ENCODE assay signal across 38 mouse cellular contexts in genomic region chr16:23401959-23402358, GRCm38 (mm10). TPM values are rescaled to one million over a fixed set of nuclear protein-coding genes. Genes with fewer than 3 reads are reported as not detected.
DNase-seq lines count a peak whose midpoint lies in the region; ATAC-seq lines count a peak whose summit lies in the region.
"Had no signal": no experiment of that assay in that cellular context is flagged by ENCODE, and none has a peak within 500 bp of the region (broad histone marks: within the 10 kb centered on the region; RNA-seq: fewer than 3 reads in every experiment).

No protein-coding gene starts in this region.

- no peaks in the 10 kb centered on the region for H3K27me3 ChIP-seq in intestine, embryonic 15.5 days (replicated peaks)
- no peaks in the 10 kb centered on the region for H3K27me3 ChIP-seq in intestine, embryonic 16.5 days (replicated peaks; ENCODE audit: control insufficient read depth, insufficient read depth, low read length)
- no peaks in the 10 kb centered on the region for H3K27me3 ChIP-seq in embryonic facial prominence, embryonic 11.5 days (ENCODE audit: control insufficient read depth, insufficient read depth, low read length)
- H3K27me3 ChIP-seq in limb, embryonic 11.5 days (ENCODE audit: control insufficient read depth, insufficient read depth, low read length): no peaks in the 10 kb centered on the region
- H3K27me3 ChIP-seq: CH12.LX; heart, embryonic 13.5 days; limb, embryonic 13.5 days; lung, embryonic 15.5 days; neural tube, embryonic 12.5 days had no signal

- peak; percentile 13 for DNase-seq in embryo, embryonic 11 days
- DNase-seq in embryo, embryonic 9.5 days (ENCODE audit: extremely low spot score): no peak
- DNase-seq in embryonic facial prominence, embryonic 11.5 days (ENCODE audit: low spot score): peak; percentile 54
- DNase-seq in limb, embryonic 11.5 days (ENCODE audit: low spot score): peak; percentile 25
- no peak for DNase-seq in gastrocnemius, adult 8-10 months (ENCODE audit: low spot score in 2 of 2)
- DNase-seq: cerebellum, adult 8-10 months; cerebellum, postnatal 25 days; gastrocnemius, postnatal 14 days; heart, adult 2 months; heart, postnatal 10 days; kidney, adult 9 months; layer of hippocampus, postnatal 36 days; right cerebral cortex, adult 18-20 months; spleen, adult 18-20 months; thymus, adult 18-20 months; thymus, postnatal 25 days had no signal

- no peak overlapping the region for H3K4me2 ChIP-seq in intestine, embryonic 15.5 days (replicated peaks)
- no peak overlapping the region for H3K4me2 ChIP-seq in intestine, embryonic 16.5 days (ENCODE audit: low read depth, low read length)
- H3K4me2 ChIP-seq in embryonic facial prominence, embryonic 11.5 days (ENCODE audit: low read depth, low read length): no peak overlapping the region
- no peak overlapping the region for H3K4me2 ChIP-seq in limb, embryonic 11.5 days (ENCODE audit: low read depth, severe bottlenecking)
- H3K4me2 ChIP-seq: heart, embryonic 13.5 days; limb, embryonic 13.5 days; liver, embryonic 11.5 days; lung, embryonic 15.5 days; neural tube, embryonic 12.5 days had no signal

- no peaks in the 10 kb centered on the region for H3K4me1 ChIP-seq in intestine, embryonic 15.5 days (replicated peaks)
- H3K4me1 ChIP-seq in intestine, embryonic 16.5 days (ENCODE audit: control insufficient read depth, insufficient read depth, low read length): no peaks in the 10 kb centered on the region
- no peaks in the 10 kb centered on the region for H3K4me1 ChIP-seq in embryonic facial prominence, embryonic 11.5 days (ENCODE audit: control insufficient read depth, insufficient read depth, low read length)
- H3K4me1 ChIP-seq in limb, embryonic 11.5 days (ENCODE audit: control insufficient read depth, insufficient read depth, low read length): 0 out of 2 replicates have a peak, but pooled peaks cover 5% of the 10 kb centered on the region
- H3K4me1 ChIP-seq: midbrain, embryonic 10.5 days; neural tube, embryonic 12.5 days had no signal

- no peak overlapping the region for H3K27ac ChIP-seq in intestine, embryonic 15.5 days
- no peak overlapping the region for H3K27ac ChIP-seq in intestine, embryonic 16.5 days (ENCODE audit: low read length)
- no peak overlapping the region for H3K27ac ChIP-seq in embryonic facial prominence, embryonic 11.5 days (replicated peaks; ENCODE audit: low read depth, low read length)
- H3K27ac ChIP-seq in limb, embryonic 11.5 days (replicated peaks; ENCODE audit: low read depth, low read length): 0 out of 2 replicates have a peak overlapping the region, but pooled peaks have one; percentile 15
- H3K27ac ChIP-seq: heart, adult 2 months; heart, embryonic 13.5 days; hindbrain, embryonic 10.5 days; limb, embryonic 13.5 days; lung, embryonic 15.5 days; midbrain, embryonic 10.5 days; neural tube, embryonic 12.5 days had no signal

- no peak overlapping the region for H3K4me3 ChIP-seq in intestine, embryonic 15.5 days (replicated peaks)
- H3K4me3 ChIP-seq in intestine, embryonic 16.5 days (ENCODE audit: low read length): no peak overlapping the region
- H3K4me3 ChIP-seq in embryonic facial prominence, embryonic 11.5 days (ENCODE audit: low read depth, low read length): no peak overlapping the region
- no peak overlapping the region for H3K4me3 ChIP-seq in limb, embryonic 11.5 days (ENCODE audit: low read depth, low read length)
- H3K4me3 ChIP-seq: heart, adult 2 months; heart, embryonic 13.5 days; hindbrain, embryonic 10.5 days; limb, embryonic 13.5 days; lung, embryonic 15.5 days; midbrain, embryonic 10.5 days; myocyte; neural tube, embryonic 12.5 days had no signal

- 42% methylated on average over 3 of the region's 3 CpGs for WGBS in intestine, embryonic 15.5 days
- 57% methylated on average over 3 of the region's 3 CpGs for WGBS in intestine, embryonic 16.5 days
- 25% methylated on average over 3 of the region's 3 CpGs for WGBS in embryonic facial prominence, embryonic 11.5 days
- 16% methylated on average over 3 of the region's 3 CpGs for WGBS in limb, embryonic 11.5 days

- ATAC-seq in intestine, embryonic 15.5 days: 0 out of 2 replicates have a peak, but pooled peaks have one; percentile 43
- no peak for ATAC-seq in intestine, embryonic 16.5 days
- peak; percentile 57; the same call in 1 of the 2 replicates for ATAC-seq in embryonic facial prominence, embryonic 11.5 days (replicated peaks; ENCODE audit: insufficient number of reproducible peaks, low FRiP score, low TSS enrichment, low read depth)
- peak; percentile 26; the same call in 1 of the 2 replicates for ATAC-seq in limb, embryonic 11.5 days (ENCODE audit: insufficient number of reproducible peaks, low FRiP score, low TSS enrichment, low read depth)
- no peak for ATAC-seq in monocyte, adult 5-6 weeks (replicated peaks; ENCODE audit: insufficient number of reproducible peaks, low FRiP score, low TSS enrichment, poor library complexity, severe bottlenecking)
- ATAC-seq: forebrain, embryonic 16.5 days; hindbrain, embryonic 16.5 days; midbrain, embryonic 16.5 days had no signal

- H3K36me3 ChIP-seq in intestine, embryonic 15.5 days: no peaks in the 10 kb centered on the region
- no peaks in the 10 kb centered on the region for H3K36me3 ChIP-seq in intestine, embryonic 16.5 days (ENCODE audit: control insufficient read depth, insufficient read depth, low read length)
- no peaks in the 10 kb centered on the region for H3K36me3 ChIP-seq in embryonic facial prominence, embryonic 11.5 days (replicated peaks; ENCODE audit: control insufficient read depth, insufficient read depth, low read depth, low read length)
- H3K36me3 ChIP-seq in limb, embryonic 11.5 days (ENCODE audit: control insufficient read depth, insufficient read depth, low read length): no peaks in the 10 kb centered on the region
- H3K36me3 ChIP-seq: heart, embryonic 13.5 days; hindbrain, embryonic 10.5 days; limb, embryonic 13.5 days; lung, embryonic 15.5 days; midbrain, embryonic 10.5 days; neural tube, embryonic 12.5 days had no signal

- no peaks in the 10 kb centered on the region for H3K9me3 ChIP-seq in intestine, embryonic 15.5 days
- H3K9me3 ChIP-seq in intestine, embryonic 16.5 days (ENCODE audit: control insufficient read depth, low read length): no peaks in the 10 kb centered on the region
- H3K9me3 ChIP-seq in embryonic facial prominence, embryonic 11.5 days (replicated peaks; ENCODE audit: control insufficient read depth, low read length): no peaks in the 10 kb centered on the region
- no peaks in the 10 kb centered on the region for H3K9me3 ChIP-seq in limb, embryonic 11.5 days (ENCODE audit: control insufficient read depth, low read length)
- H3K9me3 ChIP-seq: heart, embryonic 13.5 days; hindbrain, embryonic 10.5 days; limb, embryonic 13.5 days; lung, embryonic 15.5 days; midbrain, embryonic 10.5 days; neural tube, embryonic 12.5 days had no signal

- H3K9ac ChIP-seq in intestine, embryonic 15.5 days: no peak overlapping the region
- H3K9ac ChIP-seq in intestine, embryonic 16.5 days (ENCODE audit: low read depth, low read length): no peak overlapping the region
- no peak overlapping the region for H3K9ac ChIP-seq in embryonic facial prominence, embryonic 11.5 days (replicated peaks; ENCODE audit: low read length)
- no peak overlapping the region for H3K9ac ChIP-seq in limb, embryonic 11.5 days (ENCODE audit: low read length)
- H3K9ac ChIP-seq: limb, embryonic 13.5 days; lung, embryonic 15.5 days; neural tube, embryonic 12.5 days had no signal

RNA-seq across cellular contexts. Expression of gene Rtp1, which starts 27.0 kb away (rescaled TPM):
- not detected in 2 replicates for polyA plus RNA-seq in intestine, embryonic 15.5 days (2015; fragmentation: Nextera tagmentation; extraction: Ambion mirVana)
- polyA plus RNA-seq in intestine, embryonic 16.5 days (2015; fragmentation: Nextera tagmentation; extraction: Ambion mirVana): not detected in 2 replicates
- polyA plus RNA-seq in embryonic facial prominence, embryonic 11.5 days (2014; fragmentation: Nextera tagmentation; extraction: Ambion mirVana): 0.68 TPM in 1 of 2 replicates, not detected in the other
- not detected in 2 replicates for polyA plus RNA-seq in limb, embryonic 11.5 days (2014; fragmentation: Nextera tagmentation; extraction: Ambion mirVana)
- not detected for total RNA-seq in gastrocnemius, adult 8-10 months (2022)
- not detected in 3 replicates for total RNA-seq in monocyte, adult 5-6 weeks (2017)
- total RNA-seq: adrenal gland, postnatal 10 days; CH12.LX; ES-E14; gastrocnemius, postnatal 14 days; heart, adult 2 months; heart, postnatal 10 days; megakaryocyte progenitor cell, adult 5-6 weeks had no signal
- polyA plus RNA-seq: C2C12; forebrain, embryonic 16.5 days; heart, adult 2 months; heart, embryonic 13.5 days; hindbrain, embryonic 10.5 days; intestine, embryonic 14.5 days; large intestine, adult 2 months; limb, embryonic 13.5 days; liver, embryonic 11.5 days; liver, embryonic 16.5 days; lung, embryonic 15.5 days; midbrain, embryonic 10.5 days; myocyte; neural tube, embryonic 12.5 days had no signal

Comparison
In these comparisons a context has a peak if more than half of its experiments do, and no peak if none do; other contexts are left out.
1. DNase-seq: peak in embryo, embryonic 11 days (single experiment), embryonic facial prominence, embryonic 11.5 days (single experiment) and limb, embryonic 11.5 days (single experiment); none in embryo, embryonic 9.5 days (single experiment) and gastrocnemius, adult 8-10 months (0 of 2).
2. ATAC-seq: peak in intestine, embryonic 15.5 days (single experiment), embryonic facial prominence, embryonic 11.5 days (single experiment) and limb, embryonic 11.5 days (single experiment); none in intestine, embryonic 16.5 days (single experiment) and monocyte, adult 5-6 weeks (single experiment).